8 mouse cellular contexts compared by ENCODE assay signal in the genomic region with DNA sequence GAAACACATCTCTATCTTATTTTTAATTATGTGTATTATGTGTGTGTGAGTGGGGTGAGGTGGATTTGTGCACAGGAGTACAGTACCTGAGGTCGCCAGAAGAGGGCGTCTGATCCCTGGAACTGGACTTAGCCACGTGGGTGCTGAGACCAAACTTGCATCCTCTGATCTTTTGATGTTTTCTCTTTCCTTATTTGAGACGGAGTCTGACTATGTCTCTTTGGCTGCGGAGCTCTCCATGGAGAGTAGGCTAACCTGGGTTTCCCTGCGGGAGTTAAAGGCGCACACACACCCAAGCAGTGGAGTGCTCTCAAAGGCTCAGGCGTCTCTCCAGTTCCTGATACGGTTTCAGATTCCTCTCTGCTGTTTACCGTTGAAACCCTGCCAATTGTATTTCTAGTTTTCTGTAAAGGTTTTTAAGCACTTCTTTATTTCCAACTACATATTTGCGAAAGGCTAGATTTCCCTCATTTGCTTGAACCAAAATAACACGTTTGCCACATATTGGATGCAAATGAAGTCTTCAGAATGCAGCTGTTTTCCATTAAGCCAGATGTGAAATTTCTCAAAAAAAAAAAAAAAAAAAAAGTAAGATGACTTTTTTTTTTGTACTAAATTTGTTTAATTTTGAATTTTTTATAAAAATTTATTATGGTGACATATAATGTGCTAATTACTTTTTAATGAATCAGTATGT. TPM values are rescaled to one million over a fixed set of nuclear protein-coding genes. Genes with fewer than 3 reads are reported as not detected.
A peak's percentile ranks its signal among the peaks of the same experiment; 100 is the strongest.
DNase-seq lines count a peak whose midpoint lies in the region; ATAC-seq lines count a peak whose summit lies in the region.

No protein-coding gene starts in this region.

- ATAC-seq in common myeloid progenitor, adult 5-6 weeks (replicated peaks; ENCODE audit: low read depth, poor library complexity, severe bottlenecking), result peak; percentile 85
- peak; percentile 84 for ATAC-seq in inflammation-experienced regulatory T-cells, adult 6 months
- peak; percentile 95 for ATAC-seq in megakaryocyte-erythroid progenitor cell, adult 5-6 weeks (replicated peaks; ENCODE audit: low FRiP score, low TSS enrichment, poor library complexity, severe bottlenecking)

- intact Hi-C loops in gastrocnemius, postnatal 14 days (cut with DNase I; ENCODE audit: low total_unique reads), result loop anchor here (10.0 kb wide), 1 partner anchor 112 kb away; no protein-coding TSS in a partner anchor
- intact Hi-C loops in left cerebral cortex, postnatal 14 days (cut with DNase I), result loop anchor here (2.0 to 10.0 kb wide), 3 partner anchors 96 to 322 kb away; no protein-coding TSS in a partner anchor

- peak; percentile 75 for DNase-seq in T-cell, adult 2 months (ENCODE audit: low spot score)
- peak; percentile 73 for DNase-seq in gastrocnemius, postnatal 14 days
- peak; percentile 81 to 85 for DNase-seq in left cerebral cortex, postnatal 14 days (ENCODE audit: low spot score in 2 of 2)
- peak; percentile 75 for DNase-seq in right cerebral cortex, postnatal 25 days
- DNase-seq in urinary bladder, postnatal 36 days (ENCODE audit: low spot score in 2 of 2), result peak; percentile 79

RNA-seq across cellular contexts. Expression of a gene that starts 21.1 kb away (rescaled TPM):
- 15.4 and 17.4 TPM in 2 replicates for total RNA-seq in common myeloid progenitor, adult 5-6 weeks (2017)
- 10 to 100 TPM; 11.8 to 12.2 TPM for total RNA-seq in gastrocnemius, postnatal 14 days (2021)
- polyA plus RNA-seq in inflammation-experienced regulatory T-cells, adult 6 months (2017; shearing (Covaris generic)), result 10 to 100 TPM; 31.7 to 41.8 (median 40.2) TPM
- total RNA-seq in left cerebral cortex, postnatal 14 days (2021), result 10 to 100 TPM; 24.2 to 31.2 TPM
- total RNA-seq in megakaryocyte-erythroid progenitor cell, adult 5-6 weeks (2014; fragmentation: Nextera tagmentation), result 9.7 and 11.5 TPM in 2 replicates
- 13.1 and 19.5 TPM in 2 replicates for total RNA-seq in megakaryocyte-erythroid progenitor cell, adult 5-6 weeks (2017)

Comparison
In these comparisons a context has a peak if more than half of its experiments do, and no peak if none do; other contexts are left out.
1. Peak in every context shown above with its lines: DNase-seq and ATAC-seq.